Mouse (Mus musculus) left cerebral cortex, postnatal 10 days (tissue): ENCODE measurements around the gene Suv39h2. TPM values are rescaled to one million over a fixed set of nuclear protein-coding genes. Genes with fewer than 3 reads are reported as not detected.

Experiments used
- DNase-seq, 2 experiments: peaks; one replicate each; pipeline ENCODE4 v3.0.0; 2021 to 2022; ENCODE audit warnings: low spot score in 2 of 2, mixed read lengths in 1 of 2; ENCODE audit errors: extremely low spot score in 1 of 2
- intact Hi-C: fragments of 180-260 bp; cut with DNase I; formaldehyde crosslinking; loops from one replicate; pipeline ENCODE4 v1.15.1; 2025
- total RNA-seq, 2 experiments: library from RNA; stranded (reverse); gene quantifications; 2 replicates each; pipeline ENCODE4 v1.2.3; 2021

Gene Suv39h2
- total RNA-seq, 2 experiments from 2014 or later: 3.9 to 4.2 TPM

DNA sequence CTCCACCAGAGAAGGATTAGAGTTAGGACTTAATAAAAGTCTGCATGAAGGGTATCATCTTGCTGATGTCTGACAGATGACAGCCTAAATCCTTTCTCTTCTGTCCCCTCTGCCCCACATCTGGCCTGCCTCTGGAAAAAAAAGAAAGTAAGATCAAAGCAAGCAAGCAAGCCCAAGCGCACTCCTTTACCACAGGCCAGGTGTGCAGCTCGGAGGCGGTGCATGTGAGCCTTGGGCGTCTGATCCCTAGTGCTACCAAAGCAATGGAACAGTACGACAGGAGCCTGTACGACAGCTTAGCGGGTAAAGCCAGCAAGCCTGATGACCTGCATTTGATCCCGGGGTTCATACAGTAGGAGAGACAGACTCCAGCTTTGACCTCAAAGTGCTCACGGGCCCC lies 43.9 kb downstream of the Suv39h2 start:
- intact Hi-C loops: no loop called here

DNA sequence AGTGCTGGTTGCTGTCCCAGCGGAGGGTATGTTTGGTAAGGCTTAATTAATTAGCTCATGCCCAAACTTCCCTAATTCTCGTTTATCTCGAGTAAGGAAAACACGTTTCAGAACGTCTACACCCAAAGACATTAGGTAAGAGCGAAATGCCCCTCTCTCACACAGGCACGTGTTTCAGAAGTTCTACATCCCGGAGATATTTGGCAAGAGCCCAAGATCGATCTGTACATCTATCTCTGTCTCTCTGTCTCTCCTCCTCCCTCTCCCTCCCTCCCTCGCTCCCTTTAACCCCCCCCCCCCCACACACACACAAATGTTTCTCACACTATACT lies 50.3 kb downstream of the Suv39h2 start:
- intact Hi-C loops: no loop called here
- DNase-seq: no peak

More for the DNA sequence above, 43.9 kb downstream of the Suv39h2 start:
- DNase-seq: no peak

GRCm38 (mm10) chr2:3423841-3424578 lies 50.8 kb downstream of the Suv39h2 start, which contains the start of gene Dclre1c:
Gene Dclre1c, plus strand, starts transcription at chr2:3424131.
- peak; percentile 87 to 94 for DNase-seq
- intact Hi-C loops: no loop called here

DNA sequence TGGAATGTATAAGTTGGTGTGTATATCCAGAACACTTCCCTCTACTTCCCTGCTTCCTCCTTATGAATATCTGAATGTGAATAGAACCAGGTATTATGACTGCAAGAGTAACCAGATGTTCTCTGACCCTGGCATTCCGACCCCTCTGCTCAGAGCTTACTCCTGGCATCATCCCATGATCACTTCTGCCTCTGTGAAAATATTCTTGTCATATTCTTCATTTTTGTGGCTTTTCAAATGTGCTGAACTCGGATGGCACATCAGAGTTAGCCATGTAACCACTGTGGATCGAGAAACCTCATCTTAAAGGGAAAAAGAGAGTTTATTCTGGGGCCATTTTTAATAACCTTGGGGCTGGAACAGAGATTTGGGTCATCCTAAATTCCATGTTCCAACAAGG lies 52.3 kb downstream of the Suv39h2 start, which contains the start of gene Meig1:
Gene Meig1 (minus strand): TSS at position 101 of the 400 bp plus-strand sequence.
- intact Hi-C loops: no loop called here

DNA sequence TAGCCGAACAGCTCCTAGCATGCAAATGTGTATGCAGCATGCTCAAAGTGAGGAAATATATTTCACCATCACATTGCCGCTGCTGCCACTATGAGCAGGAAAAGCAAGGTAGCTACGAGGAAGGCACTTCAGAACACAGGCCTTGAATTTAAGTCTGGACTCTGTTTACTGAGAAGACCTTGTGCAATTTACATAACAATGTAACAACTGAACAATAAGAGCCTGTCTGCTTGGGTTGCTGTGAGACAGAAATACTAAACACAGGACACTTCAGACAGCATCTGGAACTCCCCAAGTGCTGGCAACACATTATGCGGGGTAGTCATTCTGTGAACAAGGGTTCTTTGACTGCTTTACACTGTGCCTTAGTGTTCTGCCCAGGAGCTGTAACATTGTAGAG lies 54.7 kb downstream of the Suv39h2 start:
- DNase-seq: no peak
- intact Hi-C loops: no loop called here

More for the DNA sequence above, 52.3 kb downstream of the Suv39h2 start, which contains the start of gene Meig1:
- DNase-seq: no peak

GRCm38 (mm10) chr2:3418883-3419431 lies 55.9 kb downstream of the Suv39h2 start:
- intact Hi-C loops: loop anchor here (10.0 kb wide), 1 partner anchor 304 kb away; the partner anchor contains the start of gene Fam171a1
- peak; percentile 94 to 97 for DNase-seq

DNA sequence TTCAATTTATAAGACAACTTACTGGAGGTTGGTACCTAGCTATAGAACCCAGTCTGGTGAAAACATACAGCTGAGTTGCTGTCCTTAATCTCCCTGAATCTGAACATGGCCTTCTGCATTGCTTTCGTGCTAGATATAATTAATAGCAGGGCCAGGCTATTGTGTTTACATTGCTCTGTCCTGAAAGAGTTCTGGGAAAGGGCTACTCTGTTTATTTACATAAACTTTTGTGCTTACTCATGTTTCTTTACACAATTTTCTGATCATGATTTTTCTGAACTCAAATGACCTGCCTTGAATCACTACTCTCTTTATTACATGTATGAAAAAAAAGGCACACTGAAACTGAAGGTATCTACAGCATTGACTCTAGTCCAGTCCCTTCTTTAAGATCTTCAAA lies 59.2 kb downstream of the Suv39h2 start:
- DNase-seq: no peak
- intact Hi-C loops: loop anchor here (10.0 kb wide), 1 partner anchor 301 kb away; the partner anchor contains the start of gene Fam171a1

- DNase-seq: peak; percentile 56 to 75
- intact Hi-C loops: loop anchor here (5.0 to 10.0 kb wide), 2 partner anchors 67 to 299 kb away; partner anchors contain the start of gene Fam171a1
These were observed 60.6 kb downstream of the Suv39h2 start for GRCm38 (mm10) chr2:3414241-3414640.

- intact Hi-C loops: no loop called here
These were observed 67.1 kb downstream of the Suv39h2 start for GRCm38 (mm10) chr2:3407756-3408155.

DNA sequence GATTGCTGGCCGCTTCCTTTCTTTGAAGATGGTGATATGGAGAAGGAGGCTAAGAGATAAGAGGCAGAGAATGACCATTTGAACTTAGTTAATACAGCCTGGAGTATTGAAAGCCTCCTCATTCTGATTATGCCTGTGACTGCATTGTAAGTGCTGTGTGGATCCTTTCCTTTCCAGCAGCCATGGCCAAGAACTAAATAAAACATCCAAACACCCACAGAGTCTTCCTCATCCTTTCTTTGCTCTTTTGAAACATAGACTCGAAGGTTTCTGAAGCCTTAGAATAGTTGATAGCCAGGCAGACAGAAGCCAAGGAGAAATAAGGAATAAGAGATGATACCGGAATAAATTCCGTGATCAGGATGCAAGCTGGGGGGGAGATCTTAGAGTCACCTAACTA lies 68.8 kb downstream of the Suv39h2 start:
- no peak for DNase-seq
- intact Hi-C loops: no loop called here

More at GRCm38 (mm10) chr2:3407756-3408155, 67.1 kb downstream of the Suv39h2 start:
- DNase-seq: no peak

Other genes starting within 250 kb of the Suv39h2 start
- gene Nmt2, start 190.8 kb downstream of the Suv39h2 start, total RNA-seq: 10 to 100 TPM; 77.6 to 85.1 TPM
- gene Rpp38, start 142.4 kb downstream of the Suv39h2 start, total RNA-seq: 1 to 10 TPM; 7.3 to 8.0 TPM
- 1 to 10 TPM; 1.7 to 1.9 TPM for gene Acbd7, start 138.9 kb downstream of the Suv39h2 start, total RNA-seq
- gene Olah, start 77.8 kb downstream of the Suv39h2 start, total RNA-seq: not detected
- 1 to 10 TPM; 3.1 to 3.2 TPM for gene Meig1, start 52.4 kb downstream of the Suv39h2 start, total RNA-seq
- 10 to 100 TPM in 1 of 2 experiments, 1 to 10 TPM in 1; 9.6 to 11.8 TPM for gene Dclre1c, start 50.9 kb downstream of the Suv39h2 start, total RNA-seq
- 1 to 10 TPM; 5.3 to 6.8 TPM for gene Gm45902, start 37.8 kb upstream of the Suv39h2 start, total RNA-seq
- gene Hspa14, start 37.8 kb upstream of the Suv39h2 start, total RNA-seq: 10 to 100 TPM; 44.3 to 51.0 TPM
- 1 to 10 TPM in 1 of 2 experiments, under 1 TPM in 1; 0.97 to 1.1 TPM for gene Cdnf, start 38.0 kb upstream of the Suv39h2 start, total RNA-seq
- gene Fam107b, start 95.5 kb upstream of the Suv39h2 start, total RNA-seq: 10 to 100 TPM; 11.0 to 13.3 TPM